Mouse (Mus musculus) neutrophil, adult 5-6 weeks (primary cell): ENCODE data around the gene Txndc2. TPM values are rescaled to one million over a fixed set of nuclear protein-coding genes. Genes with fewer than 3 reads are reported as not detected.
"Not testable (repeated sequence)": the region's sequence is repeated elsewhere in the genome, so short reads cannot be mapped to it uniquely, and the experiment has no call there.

Source experiments
- ATAC-seq: fragments of 151-379, 151-347 bp; 2 replicates; pipeline ENCODE4 v1.8.0; 2017; ENCODE audit warnings: mild to moderate bottlenecking, moderate TSS enrichment; ENCODE audit not compliant: insufficient number of reproducible peaks, poor library complexity, low FRiP score, severe bottlenecking; ENCODE audit errors: extremely low read depth
- total RNA-seq: library from RNA; stranded (forward); fragments of 200-1000 nt; gene quantifications from 2 replicates; pipeline ENCODE4 v1.2.3, GENCODE M21; 2017

The Txndc2 gene
- total RNA-seq, 1 experiment from 2014 or later, result 0.23 TPM

- no peak for ATAC-seq
Observed at GRCm38 (mm10) chr17:65658416-65658815, 16.4 kb upstream of the Txndc2 start.

GRCm38 (mm10) chr17:65657958-65658357 is 16.0 kb upstream of the Txndc2 start:
- ATAC-seq, result no peak

- ATAC-seq, result no peak
Observed at GRCm38 (mm10) chr17:65656731-65657130, 14.8 kb upstream of the Txndc2 start.

GRCm38 (mm10) chr17:65656076-65656475 is 14.1 kb upstream of the Txndc2 start:
- ATAC-seq, result no peak

- no peak for ATAC-seq
Observed at GRCm38 (mm10) chr17:65655608-65656007, 13.6 kb upstream of the Txndc2 start.

GRCm38 (mm10) chr17:65650598-65650997 is 8.6 kb upstream of the Txndc2 start:
- ATAC-seq, result no peak

- ATAC-seq, result no peak
Observed at GRCm38 (mm10) chr17:65649175-65649493, 7.2 kb upstream of the Txndc2 start.

- no peak for ATAC-seq
Observed at GRCm38 (mm10) chr17:65648371-65649174, 6.6 kb upstream of the Txndc2 start.

GRCm38 (mm10) chr17:65647961-65648360 is 6.0 kb upstream of the Txndc2 start:
- ATAC-seq, result no peak

- ATAC-seq, result no peak
Observed at GRCm38 (mm10) chr17:65647226-65647625, 5.3 kb upstream of the Txndc2 start.

GRCm38 (mm10) chr17:65643579-65643978 is 1.6 kb upstream of the Txndc2 start:
- no peak for ATAC-seq

GRCm38 (mm10) chr17:65643051-65643521 is 1.1 kb upstream of the Txndc2 start:
- no peak for ATAC-seq

GRCm38 (mm10) chr17:65642578-65642991 is 617 bp upstream of the Txndc2 start:
- ATAC-seq, result no peak

GRCm38 (mm10) chr17:65639144-65639543 is 2.8 kb downstream of the Txndc2 start:
- no peak for ATAC-seq

GRCm38 (mm10) chr17:65635715-65636360 is 6.1 kb downstream of the Txndc2 start:
- ATAC-seq, result no peak

GRCm38 (mm10) chr17:65629943-65630342 is 12.0 kb downstream of the Txndc2 start:
- ATAC-seq, result no peak

- ATAC-seq, result not testable (repeated sequence)
Observed at GRCm38 (mm10) chr17:65628823-65629532, 13.0 kb downstream of the Txndc2 start.

- ATAC-seq, result no peak
Observed at GRCm38 (mm10) chr17:65626301-65626700, 15.7 kb downstream of the Txndc2 start.

GRCm38 (mm10) chr17:65625563-65625962 is 16.4 kb downstream of the Txndc2 start:
- no peak for ATAC-seq

- no peak for ATAC-seq
Observed at GRCm38 (mm10) chr17:65623130-65623529, 18.8 kb downstream of the Txndc2 start.
